Mouse (Mus musculus): ENCODE results near the gene Dph2. TPM values are rescaled to one million over a fixed set of nuclear protein-coding genes. Genes with fewer than 3 reads are reported as not detected.

Dph2 gene
- total RNA-seq, 2 experiments from 2014 or later = 3.2 to 4.4 TPM

- DNase-seq (ENCODE audit: low spot score) = no peak
- intact Hi-C loops (cut with DNase I) = no loop called here
Observed at GRCm38 (mm10) chr4:117847011-117847410, 44.8 kb downstream of the Dph2 start.

- DNase-seq (ENCODE audit: low spot score) = no peak
- intact Hi-C loops (cut with DNase I) = no loop called here
Observed at GRCm38 (mm10) chr4:117846261-117846660, 45.6 kb downstream of the Dph2 start.

GRCm38 (mm10) chr4:117845316-117845715 is 46.5 kb downstream of the Dph2 start:
- no peak for DNase-seq (ENCODE audit: low spot score)

GRCm38 (mm10) chr4:117844467-117844866 is 47.4 kb downstream of the Dph2 start:
- intact Hi-C loops (cut with DNase I) = no loop called here
- no peak for DNase-seq (ENCODE audit: low spot score)

More at GRCm38 (mm10) chr4:117845316-117845715, 46.5 kb downstream of the Dph2 start:
- intact Hi-C loops (cut with DNase I) = no loop called here

GRCm38 (mm10) chr4:117843101-117843500 is 48.7 kb downstream of the Dph2 start:
- intact Hi-C loops (cut with DNase I) = no loop called here
- no peak for DNase-seq (ENCODE audit: low spot score)

- intact Hi-C loops (cut with DNase I) = no loop called here
- DNase-seq (ENCODE audit: low spot score) = no peak
Observed at GRCm38 (mm10) chr4:117841566-117841965, 50.3 kb downstream of the Dph2 start.

GRCm38 (mm10) chr4:117840821-117841220 is 51.0 kb downstream of the Dph2 start:
- intact Hi-C loops (cut with DNase I) = no loop called here
- DNase-seq (ENCODE audit: low spot score) = no peak

- DNase-seq (ENCODE audit: low spot score) = no peak
- intact Hi-C loops (cut with DNase I) = no loop called here
Observed at GRCm38 (mm10) chr4:117839366-117839765, 52.5 kb downstream of the Dph2 start.

Other genes starting within 250 kb of the Dph2 start
- gene Dmap1, start 209.8 kb downstream of the Dph2 start, total RNA-seq (2021) = 10 to 100 TPM; 18.3 to 19.0 TPM
- not detected for gene Gm12845, start 167.6 kb downstream of the Dph2 start, total RNA-seq (2021)
- not detected for gene Klf17, start 126.4 kb downstream of the Dph2 start, total RNA-seq (2021)
- 1 to 10 TPM; 2.6 to 2.7 TPM for gene Slc6a9, start 57.5 kb downstream of the Dph2 start, total RNA-seq (2021)
- gene Ccdc24, start 19.5 kb downstream of the Dph2 start, total RNA-seq (2021) = under 1 TPM; 0.13 to 0.39 TPM
- gene B4galt2, start 8.5 kb downstream of the Dph2 start, total RNA-seq (2021) = 1 to 10 TPM; 4.5 to 5.2 TPM
- 100 to 1,000 TPM; 111 to 127 TPM for gene Atp6v0b, start 4.7 kb downstream of the Dph2 start, total RNA-seq (2021)
- 10 to 100 TPM; 76.0 to 77.1 TPM for gene Ipo13, start 23.0 kb upstream of the Dph2 start, total RNA-seq (2021)
- under 1 TPM; 0.11 to 0.21 TPM for gene Artn, start 37.7 kb upstream of the Dph2 start, total RNA-seq (2021)
- 10 to 100 TPM; 61.6 to 66.6 TPM for gene St3gal3, start 242.9 kb upstream of the Dph2 start, total RNA-seq (2021)